Mouse (Mus musculus): ENCODE data around the gene Me1.

GRCm38 (mm10) chr9:86738067-86738466 is 42.3 kb upstream of the Me1 start:
- no peak for TF ChIP-seq CTCF (IDR thresholded peaks at IDR 0.05; ENCODE audit: low read depth)
- TF ChIP-seq EP300 (IDR thresholded peaks at IDR 0.05; ENCODE audit: low read depth) = no peak

All from liver, postnatal 0 days (tissue).